Mouse (Mus musculus): ENCODE data around the gene Casp4. TPM values are rescaled to one million over a fixed set of nuclear protein-coding genes. Genes with fewer than 3 reads are reported as not detected.

The Casp4 gene
- polyA plus RNA-seq, 1 experiment from 2014 or later = 4.7 TPM

GRCm38 (mm10) chr9:5296354-5297237 is 12.0 kb upstream of the Casp4 start:
- ATAC-seq (no peak), DNase-seq (ENCODE audit: low spot score) (no peak)
- Histone ChIP-seq H3K4me1 (ENCODE audit: insufficient read depth, low read depth, low read length) (no peaks in the 10 kb centered on the region), H3K9me3 (ENCODE audit: low read length) (no peaks in the 10 kb centered on the region), H3K27ac (ENCODE audit: low read length) (no peak overlapping the region), H3K4me2 (replicated peaks; ENCODE audit: low read depth, low read length) (no peak overlapping the region), H3K9ac (replicated peaks; ENCODE audit: low read depth) (no peak overlapping the region), H3K27me3 (replicated peaks; ENCODE audit: insufficient read depth, low read length) (no peaks in the 10 kb centered on the region), H3K36me3 (ENCODE audit: insufficient read depth, low read length) (no peaks in the 10 kb centered on the region), H3K4me3 (ENCODE audit: low read depth, low read length) (no peak overlapping the region)
- WGBS = 56% methylated on average over 2 of the region's 2 CpGs
- TF ChIP-seq CTCF (IDR thresholded peaks at IDR 0.05) = no peak
- TF ChIP-seq EP300 (IDR thresholded peaks at IDR 0.05) = no peak

GRCm38 (mm10) chr9:5298329-5299131 is 10.1 kb upstream of the Casp4 start, which contains the start of gene Casp1:
Casp1 (plus strand) TSS chr9:5298517.
- Histone ChIP-seq H3K4me2 (replicated peaks; ENCODE audit: low read depth, low read length) (no peak within 1 kb of the TSS), H3K4me3 (ENCODE audit: low read depth, low read length) (no peak within 1 kb of the TSS), H3K4me1 (ENCODE audit: insufficient read depth, low read depth, low read length) (no peaks in the 10 kb centered on the region), H3K9me3 (ENCODE audit: low read length) (no peaks in the 10 kb centered on the region), H3K9ac (replicated peaks; ENCODE audit: low read depth) (no peak within 1 kb of the TSS), H3K36me3 (ENCODE audit: insufficient read depth, low read length) (no peaks in the 10 kb centered on the region), H3K27ac (ENCODE audit: low read length) (no peak within 1 kb of the TSS), H3K27me3 (replicated peaks; ENCODE audit: insufficient read depth, low read length) (no peaks in the 10 kb centered on the region)
- ATAC-seq (no peak), DNase-seq (ENCODE audit: low spot score) (no peak)
- WGBS = 70% methylated on average over 11 of the region's 11 CpGs
- TF ChIP-seq CTCF (IDR thresholded peaks at IDR 0.05) (no peak), EP300 (IDR thresholded peaks at IDR 0.05) (no peak)

GRCm38 (mm10) chr9:5299132-5299381 is 9.6 kb upstream of the Casp4 start:
- H3K27me3 ChIP-seq (replicated peaks; ENCODE audit: insufficient read depth, low read length) = no peaks in the 10 kb centered on the region
- H3K9ac ChIP-seq (replicated peaks; ENCODE audit: low read depth) = no peak overlapping the region
- no peaks in the 10 kb centered on the region for H3K4me1 ChIP-seq (ENCODE audit: insufficient read depth, low read depth, low read length)
- no peaks in the 10 kb centered on the region for H3K9me3 ChIP-seq (ENCODE audit: low read length)
- no peak overlapping the region for H3K4me3 ChIP-seq (ENCODE audit: low read depth, low read length)
- H3K27ac ChIP-seq (ENCODE audit: low read length) = no peak overlapping the region
- no peak for ATAC-seq
- whole genome bisulfite sequencing = 71% methylated on average over 2 of the region's 2 CpGs
- H3K4me2 ChIP-seq (replicated peaks; ENCODE audit: low read depth, low read length) = no peak overlapping the region
- no peak for DNase-seq (ENCODE audit: low spot score)
- TF ChIP-seq CTCF (IDR thresholded peaks at IDR 0.05) = no peak
- TF ChIP-seq EP300 (IDR thresholded peaks at IDR 0.05) = no peak
- H3K36me3 ChIP-seq (ENCODE audit: insufficient read depth, low read length) = no peaks in the 10 kb centered on the region

- no peaks in the 10 kb centered on the region for H3K27me3 ChIP-seq (replicated peaks; ENCODE audit: insufficient read depth, low read length)
- DNase-seq (ENCODE audit: low spot score) (no peak), ATAC-seq (no peak)
- H3K4me1 ChIP-seq (ENCODE audit: insufficient read depth, low read depth, low read length) = no peaks in the 10 kb centered on the region
- no peak overlapping the region for H3K9ac ChIP-seq (replicated peaks; ENCODE audit: low read depth)
- no peaks in the 10 kb centered on the region for H3K9me3 ChIP-seq (ENCODE audit: low read length)
- H3K36me3 ChIP-seq (ENCODE audit: insufficient read depth, low read length) = no peaks in the 10 kb centered on the region
- no peak overlapping the region for H3K27ac ChIP-seq (ENCODE audit: low read length)
- TF ChIP-seq EP300 (IDR thresholded peaks at IDR 0.05) (no peak), CTCF (IDR thresholded peaks at IDR 0.05) (no peak)
- H3K4me2 ChIP-seq (replicated peaks; ENCODE audit: low read depth, low read length) = no peak overlapping the region
- no peak overlapping the region for H3K4me3 ChIP-seq (ENCODE audit: low read depth, low read length)
Measured at GRCm38 (mm10) chr9:5310112-5310511, 1.5 kb downstream of the Casp4 start.

- no peak for ATAC-seq
- Histone ChIP-seq H3K4me1 (ENCODE audit: insufficient read depth, low read depth, low read length) (no peaks in the 10 kb centered on the region), H3K9ac (replicated peaks; ENCODE audit: low read depth) (no peak overlapping the region), H3K4me3 (ENCODE audit: low read depth, low read length) (no peak overlapping the region), H3K27me3 (replicated peaks; ENCODE audit: insufficient read depth, low read length) (no peaks in the 10 kb centered on the region), H3K27ac (ENCODE audit: low read length) (no peak overlapping the region), H3K36me3 (ENCODE audit: insufficient read depth, low read length) (no peaks in the 10 kb centered on the region), H3K4me2 (replicated peaks; ENCODE audit: low read depth, low read length) (no peak overlapping the region), H3K9me3 (ENCODE audit: low read length) (no peaks in the 10 kb centered on the region)
- no peak for DNase-seq (ENCODE audit: low spot score)
- whole genome bisulfite sequencing = 60% methylated on average over 4 of the region's 4 CpGs
- no peak for TF ChIP-seq EP300 (IDR thresholded peaks at IDR 0.05)
- TF ChIP-seq CTCF (IDR thresholded peaks at IDR 0.05) = no peak
Measured at GRCm38 (mm10) chr9:5311435-5311834, 2.8 kb downstream of the Casp4 start.

GRCm38 (mm10) chr9:5328204-5328603 is 19.6 kb downstream of the Casp4 start:
- Histone ChIP-seq H3K27ac (ENCODE audit: low read length) (no peak overlapping the region), H3K36me3 (ENCODE audit: insufficient read depth, low read length) (no peaks in the 10 kb centered on the region), H3K9ac (replicated peaks; ENCODE audit: low read depth) (no peak overlapping the region), H3K4me1 (ENCODE audit: insufficient read depth, low read depth, low read length) (no peaks in the 10 kb centered on the region), H3K4me2 (replicated peaks; ENCODE audit: low read depth, low read length) (no peak overlapping the region), H3K27me3 (replicated peaks; ENCODE audit: insufficient read depth, low read length) (no peaks in the 10 kb centered on the region), H3K4me3 (ENCODE audit: low read depth, low read length) (no peak overlapping the region), H3K9me3 (ENCODE audit: low read length) (no peaks in the 10 kb centered on the region)
- ATAC-seq (no peak), DNase-seq (ENCODE audit: low spot score) (no peak)
- TF ChIP-seq EP300 (IDR thresholded peaks at IDR 0.05) (no peak), CTCF (IDR thresholded peaks at IDR 0.05) (no peak)
- 57% methylated on average over 3 of the region's 3 CpGs for WGBS

Data from lung, postnatal 0 days (tissue).